Mouse (Mus musculus) cerebellum, adult 11-12 months (tissue): ENCODE results near the gene Tnrc6a.

ENCODE experiments used
- DNase-seq: peaks from one replicate; pipeline ENCODE4 v3.0.0; 2022

Tnrc6a gene

DNA sequence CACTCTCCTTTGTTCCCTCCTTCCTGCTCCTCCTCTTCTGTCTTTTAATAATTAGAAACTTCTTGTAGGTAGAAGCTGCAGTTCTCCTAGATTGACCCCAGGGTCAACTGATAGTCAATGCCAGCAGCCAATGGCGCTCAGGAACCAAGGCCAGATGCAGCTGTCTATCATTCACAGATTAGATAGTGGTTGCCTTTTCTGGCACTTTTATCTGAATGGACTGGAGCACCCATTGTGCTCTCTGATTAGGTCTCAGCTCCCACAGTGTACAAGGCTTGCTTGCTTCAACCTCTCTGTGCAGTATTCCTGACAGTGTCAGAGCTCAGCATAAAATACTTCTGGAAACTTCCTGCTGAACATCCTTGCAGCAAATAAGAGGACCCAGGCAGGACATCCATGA, 121.1 kb downstream of the Tnrc6a start:
- DNase-seq = no peak
